Comparison of ENCODE assay signal across 8 mouse cellular contexts in genomic region chr2:102400605-102401351, GRCm38 (mm10). TPM values are rescaled to one million over a fixed set of nuclear protein-coding genes. Genes with fewer than 3 reads are reported as not detected.
DNase-seq lines count a peak whose midpoint lies in the region; ATAC-seq lines count a peak whose summit lies in the region.

No protein-coding gene starts in this region.

- H3K27me3 ChIP-seq in hindbrain, embryonic 12.5 days, result no peaks in the 10 kb centered on the region

- no peaks in the 10 kb centered on the region for H3K9me3 ChIP-seq in hindbrain, embryonic 12.5 days (replicated peaks)

- H3K27ac ChIP-seq in hindbrain, embryonic 12.5 days, result peak overlapping the region; percentile 96

- peak; percentile 92 for ATAC-seq in hindbrain, embryonic 12.5 days (ENCODE audit: low FRiP score)

- peak overlapping the region; percentile 80 for H3K4me3 ChIP-seq in hindbrain, embryonic 12.5 days

- H3K9ac ChIP-seq in hindbrain, embryonic 12.5 days, result peak overlapping the region; percentile 96

- no peaks in the 10 kb centered on the region for H3K36me3 ChIP-seq in hindbrain, embryonic 12.5 days

- peak; percentile 80 for DNase-seq in NIH3T3 (ENCODE audit: low read depth)
- peak; percentile 88 to 90 for DNase-seq in cerebellum, postnatal 10 days
- DNase-seq in frontal cortex, postnatal 10 days (ENCODE audit: low spot score in 2 of 2), result peak; percentile 83 to 88
- DNase-seq in layer of hippocampus, postnatal 14 days (ENCODE audit: low spot score in 2 of 2), result peak; percentile 85 to 92
- DNase-seq in lung, postnatal 10 days, result peak; percentile 94
- DNase-seq in ovary, postnatal 14 days (ENCODE audit: low spot score), result peak; percentile 65
- peak; percentile 82 for DNase-seq in thymus, postnatal 10 days (ENCODE audit: low spot score in 2 of 2)

- H3K4me2 ChIP-seq in hindbrain, embryonic 12.5 days (replicated peaks), result peak overlapping the region; percentile 79

- under 1% methylated on average over 80 of the region's 94 CpGs for WGBS in hindbrain, embryonic 12.5 days

- peaks cover 17% of the 10 kb centered on the region for H3K4me1 ChIP-seq in hindbrain, embryonic 12.5 days

RNA-seq across cellular contexts. Expression of gene Trim44, which starts 6.8 kb away (rescaled TPM):
- polyA plus RNA-seq in hindbrain, embryonic 12.5 days (2016; fragmentation: Nextera tagmentation; extraction: Ambion mirVana), result 65.6 and 74.4 TPM in 2 replicates
- 100 to 1,000 TPM; 151 to 162 TPM for total RNA-seq in layer of hippocampus, postnatal 14 days (2021)

RNA-seq across cellular contexts. Expression of gene Fjx1, which starts 51.5 kb away (rescaled TPM):
- 44.2 and 45.3 TPM in 2 replicates for polyA plus RNA-seq in hindbrain, embryonic 12.5 days (2016; fragmentation: Nextera tagmentation; extraction: Ambion mirVana)
- 10 to 100 TPM; 61.5 to 66.9 TPM for total RNA-seq in layer of hippocampus, postnatal 14 days (2021)

Comparison
In these comparisons a context has a peak if more than half of its experiments do, and no peak if none do; other contexts are left out.
1. Peak in every context shown above with its lines: DNase-seq, ATAC-seq, H3K4me3 ChIP-seq and H3K27ac ChIP-seq.